Mouse (Mus musculus) limb, embryonic 12.5 days (tissue): ENCODE measurements around the gene 1810062G17Rik. TPM values are rescaled to one million over a fixed set of nuclear protein-coding genes. Genes with fewer than 3 reads are reported as not detected.
A peak's percentile ranks its signal among the peaks of the same experiment; 100 is the strongest.

Source experiments
- ATAC-seq: fragments of 200-750 bp; cut with Nextera tagmentation; 2 replicates; pipeline ENCODE4 v1.8.0; 2017; ENCODE audit warnings: low read depth, moderate TSS enrichment; ENCODE audit not compliant: insufficient number of reproducible peaks, insufficient read depth, low FRiP score, low TSS enrichment
- H3K27ac ChIP-seq: fragments of 300-500 bp; sonication (generic); 2 replicates; pipeline ENCODE4 v1.5.1; 2016; ENCODE audit warnings: mild to moderate bottlenecking, moderate library complexity
- H3K27me3 ChIP-seq: fragments of 300-500 bp; sonication (generic); 2 replicates; pipeline ENCODE4 v1.6.1; 2016; ENCODE audit warnings: mild to moderate bottlenecking, moderate library complexity
- H3K36me3 ChIP-seq: fragments of 300-500 bp; sonication (generic); 2 replicates; pipeline ENCODE4 v1.6.1; 2016; ENCODE audit warnings: mild to moderate bottlenecking, moderate library complexity
- H3K4me1 ChIP-seq: fragments of 300-500 bp; sonication (generic); replicated peaks from 2 replicates; pipeline ENCODE4 v1.6.1; 2016
- H3K4me2 ChIP-seq: fragments of 300-500 bp; sonication (generic); 2 replicates; pipeline ENCODE4 v1.6.1; 2016; ENCODE audit warnings: mild to moderate bottlenecking, moderate library complexity
- H3K4me3 ChIP-seq: fragments of 300-500 bp; sonication (generic); replicated peaks from 2 replicates; pipeline ENCODE4 v1.5.1; 2016; ENCODE audit warnings: mild to moderate bottlenecking
- H3K9ac ChIP-seq: fragments of 300-500 bp; sonication (generic); replicated peaks from 2 replicates; pipeline ENCODE4 v1.6.1; 2016; ENCODE audit warnings: mild to moderate bottlenecking, moderate library complexity
- H3K9me3 ChIP-seq: fragments of 300-500 bp; sonication (generic); 2 replicates; pipeline ENCODE4 v1.6.1; 2016; ENCODE audit warnings: mild to moderate bottlenecking, moderate library complexity
- WGBS: fragments of 180-500 bp; shearing (Covaris S2); methylation state at CpG from one replicate; pipeline ENCODE4 v1.1.7; 2016; 5-methylcytosine and 5-hydroxymethylcytosine counted together
- polyA plus RNA-seq: library from polyadenylated mRNA; unstranded; fragments of >200 nt; fragmentation: Nextera tagmentation; extraction: Ambion mirVana; gene quantifications from 2 replicates; pipeline ENCODE4 v1.2.1, GENCODE M21; 2016

Gene 1810062G17Rik
- polyA plus RNA-seq, result 1.0 and 1.2 TPM in 2 replicates

- under 1% methylated on average over 32 of the region's 32 CpGs for WGBS
- Histone ChIP-seq H3K27me3 (no peaks in the 10 kb centered on the region), H3K27ac (peak within 1 kb of the TSS; percentile 81), H3K4me3 (peak within 1 kb of the TSS; percentile 68), H3K4me1 (peaks cover 12% of the 10 kb centered on the region), H3K9me3 (no peaks in the 10 kb centered on the region), H3K9ac (peak within 1 kb of the TSS; percentile 69), H3K36me3 (no peaks in the 10 kb centered on the region), H3K4me2 (peak within 1 kb of the TSS; percentile 84)
- peak; percentile 99 for ATAC-seq
Measured at GRCm38 (mm10) chr3:36475532-36476087, at the start of gene 1810062G17Rik, which contains the start of gene Anxa5. Gene 1810062G17Rik (plus strand): TSS chr3:36475937. Gene Anxa5 (minus strand): TSS chr3:36475894.

- 97% methylated on average over 8 of the region's 8 CpGs for WGBS
- no peak overlapping the region for H3K4me3 ChIP-seq
- no peak overlapping the region for H3K9ac ChIP-seq
- no peaks in the 10 kb centered on the region for H3K4me1 ChIP-seq
- no peak for ATAC-seq
- no peak overlapping the region for H3K27ac ChIP-seq
- H3K27me3 ChIP-seq, result no peaks in the 10 kb centered on the region
- no peak overlapping the region for H3K4me2 ChIP-seq
- no peaks in the 10 kb centered on the region for H3K36me3 ChIP-seq
- H3K9me3 ChIP-seq, result no peaks in the 10 kb centered on the region
Measured at GRCm38 (mm10) chr3:36427386-36427785, 48.4 kb upstream of the 1810062G17Rik start.

- no peak overlapping the region for H3K9ac ChIP-seq
- no peaks in the 10 kb centered on the region for H3K27me3 ChIP-seq
- ATAC-seq, result no peak
- no peak overlapping the region for H3K27ac ChIP-seq
- 100% methylated on average over 1 of the region's 1 CpGs for WGBS
- no peaks in the 10 kb centered on the region for H3K9me3 ChIP-seq
- H3K4me1 ChIP-seq, result no peaks in the 10 kb centered on the region
- no peak overlapping the region for H3K4me2 ChIP-seq
- H3K4me3 ChIP-seq, result no peak overlapping the region
- no peaks in the 10 kb centered on the region for H3K36me3 ChIP-seq
Measured at GRCm38 (mm10) chr3:36430360-36430759, 45.4 kb upstream of the 1810062G17Rik start.

GRCm38 (mm10) chr3:36440280-36440679, 35.5 kb upstream of the 1810062G17Rik start:
- WGBS, result 87% methylated on average over 4 of the region's 4 CpGs
- Histone ChIP-seq H3K4me2 (no peak overlapping the region), H3K4me1 (peaks cover 9% of the 10 kb centered on the region), H3K4me3 (no peak overlapping the region), H3K27ac (no peak overlapping the region), H3K9me3 (no peaks in the 10 kb centered on the region), H3K27me3 (no peaks in the 10 kb centered on the region), H3K9ac (no peak overlapping the region), H3K36me3 (no peaks in the 10 kb centered on the region)
- no peak for ATAC-seq

GRCm38 (mm10) chr3:36442426-36442825, 33.3 kb upstream of the 1810062G17Rik start:
- H3K4me2 ChIP-seq, result no peak overlapping the region
- no peaks in the 10 kb centered on the region for H3K27me3 ChIP-seq
- 5% methylated on average over 2 of the region's 2 CpGs for WGBS
- H3K36me3 ChIP-seq, result peaks cover 7% of the 10 kb centered on the region; the same call in 1 of the 2 replicates
- H3K4me1 ChIP-seq, result peaks cover 9% of the 10 kb centered on the region
- no peak overlapping the region for H3K27ac ChIP-seq
- H3K9ac ChIP-seq, result no peak overlapping the region
- no peak overlapping the region for H3K4me3 ChIP-seq
- no peaks in the 10 kb centered on the region for H3K9me3 ChIP-seq
- 0 out of 2 replicates have a peak, but pooled peaks have one; percentile 32 for ATAC-seq

GRCm38 (mm10) chr3:36446041-36446440, 29.7 kb upstream of the 1810062G17Rik start:
- ATAC-seq, result no peak
- peaks cover 21% of the 10 kb centered on the region; the same call in 1 of the 2 replicates for H3K36me3 ChIP-seq
- no peak overlapping the region for H3K4me3 ChIP-seq
- H3K4me2 ChIP-seq, result no peak overlapping the region
- H3K4me1 ChIP-seq, result peaks cover 16% of the 10 kb centered on the region
- H3K27ac ChIP-seq, result no peak overlapping the region
- no peaks in the 10 kb centered on the region for H3K9me3 ChIP-seq
- WGBS, result 91% methylated on average over 3 of the region's 3 CpGs
- H3K27me3 ChIP-seq, result no peaks in the 10 kb centered on the region
- H3K9ac ChIP-seq, result no peak overlapping the region

GRCm38 (mm10) chr3:36446506-36446905, 29.2 kb upstream of the 1810062G17Rik start:
- Histone ChIP-seq H3K9me3 (no peaks in the 10 kb centered on the region), H3K4me3 (no peak overlapping the region), H3K4me1 (peaks cover 16% of the 10 kb centered on the region), H3K4me2 (no peak overlapping the region), H3K27ac (no peak overlapping the region), H3K9ac (no peak overlapping the region), H3K36me3 (peaks cover 26% of the 10 kb centered on the region; the same call in 1 of the 2 replicates), H3K27me3 (no peaks in the 10 kb centered on the region)
- WGBS, result 88% methylated on average over 5 of the region's 5 CpGs
- ATAC-seq, result no peak

GRCm38 (mm10) chr3:36446918-36447317, 28.8 kb upstream of the 1810062G17Rik start:
- Histone ChIP-seq H3K27me3 (no peaks in the 10 kb centered on the region), H3K27ac (no peak overlapping the region), H3K36me3 (peaks cover 30% of the 10 kb centered on the region; the same call in 1 of the 2 replicates), H3K4me2 (no peak overlapping the region), H3K4me1 (peaks cover 16% of the 10 kb centered on the region), H3K4me3 (no peak overlapping the region), H3K9me3 (no peaks in the 10 kb centered on the region), H3K9ac (no peak overlapping the region)
- WGBS, result 74% methylated on average over 6 of the region's 6 CpGs
- no peak for ATAC-seq

GRCm38 (mm10) chr3:36449292-36450165, 26.2 kb upstream of the 1810062G17Rik start:
- H3K4me3 ChIP-seq, result no peak overlapping the region
- H3K9me3 ChIP-seq, result no peaks in the 10 kb centered on the region
- WGBS, result 26% methylated on average over 20 of the region's 20 CpGs
- H3K27ac ChIP-seq, result peak overlapping the region; percentile 36; the same call in 1 of the 2 replicates
- peaks cover 16% of the 10 kb centered on the region for H3K4me1 ChIP-seq
- H3K4me2 ChIP-seq, result no peak overlapping the region
- 0 out of 2 replicates have a peak, but pooled peaks have one; percentile 31 for ATAC-seq
- H3K27me3 ChIP-seq, result no peaks in the 10 kb centered on the region
- H3K36me3 ChIP-seq, result peaks cover 47% of the 10 kb centered on the region
- H3K9ac ChIP-seq, result no peak overlapping the region

GRCm38 (mm10) chr3:36452502-36452901, 23.2 kb upstream of the 1810062G17Rik start:
- H3K4me3 ChIP-seq, result no peak overlapping the region
- no peak overlapping the region for H3K9ac ChIP-seq
- peaks cover 65% of the 10 kb centered on the region for H3K36me3 ChIP-seq
- H3K4me2 ChIP-seq, result no peak overlapping the region
- ATAC-seq, result no peak
- H3K27ac ChIP-seq, result no peak overlapping the region
- H3K27me3 ChIP-seq, result no peaks in the 10 kb centered on the region
- H3K9me3 ChIP-seq, result no peaks in the 10 kb centered on the region
- peaks cover 16% of the 10 kb centered on the region for H3K4me1 ChIP-seq
- 97% methylated on average over 1 of the region's 1 CpGs for WGBS

GRCm38 (mm10) chr3:36455124-36455523, 20.6 kb upstream of the 1810062G17Rik start:
- no peak overlapping the region for H3K9ac ChIP-seq
- no peak overlapping the region for H3K4me2 ChIP-seq
- ATAC-seq, result no peak
- H3K4me1 ChIP-seq, result peaks cover 1% of the 10 kb centered on the region; the same call in 1 of the 2 replicates
- no peak overlapping the region for H3K27ac ChIP-seq
- H3K27me3 ChIP-seq, result no peaks in the 10 kb centered on the region
- no peaks in the 10 kb centered on the region for H3K9me3 ChIP-seq
- H3K4me3 ChIP-seq, result no peak overlapping the region
- WGBS, result 92% methylated on average over 8 of the region's 8 CpGs
- peaks cover 77% of the 10 kb centered on the region for H3K36me3 ChIP-seq
